Comparison of ENCODE assay signal across 23 mouse cellular contexts in the genomic region with DNA sequence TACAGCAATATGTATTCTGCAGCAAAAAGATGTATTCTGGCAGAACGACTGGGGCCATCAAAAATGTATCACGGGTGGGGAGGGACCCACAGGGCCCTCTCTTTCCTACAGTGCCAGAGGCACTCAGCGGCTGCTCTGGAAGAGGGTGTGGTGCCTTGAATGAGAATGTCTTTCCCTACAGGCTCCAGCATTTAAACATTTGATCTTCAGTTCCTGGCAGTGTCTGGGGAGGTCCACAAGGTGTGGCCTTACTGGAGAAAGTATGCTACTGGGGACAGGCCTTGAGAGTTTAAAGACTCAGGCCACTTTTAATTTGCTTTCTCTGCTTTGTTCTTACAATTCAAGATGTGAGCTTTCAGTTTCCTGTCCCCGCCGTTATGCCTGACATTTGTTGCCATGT. TPM values are rescaled to one million over a fixed set of nuclear protein-coding genes. Genes with fewer than 3 reads are reported as not detected.
A peak's percentile ranks its signal among the peaks of the same experiment; 100 is the strongest.
DNase-seq lines count a peak whose midpoint lies in the region; TF ChIP-seq lines count a peak whose summit lies in the region.
"Had no signal": no experiment of that assay in that cellular context is flagged by ENCODE, and none has a peak within 500 bp of the region (broad histone marks: within the 10 kb centered on the region; RNA-seq: fewer than 3 reads in every experiment).

No protein-coding gene starts in this region.

- no peak overlapping the region for H3K27ac ChIP-seq in layer of hippocampus, adult 2 months

- DNase-seq in ES-CJ7 (ENCODE audit: low read depth, low spot score) (peak; percentile 45), R1 (ENCODE audit: low read depth, low spot score) (peak; percentile 73), ZHBTc4 (ENCODE audit: low read depth, low spot score) (peak; percentile 63)
- DNase-seq in T-cell, adult 2 months (ENCODE audit: low spot score) = no peak
- no peak for DNase-seq in layer of hippocampus, adult 11-12 months (ENCODE audit: low spot score)
- DNase-seq in layer of hippocampus, adult 2 months (ENCODE audit: low spot score in 2 of 2) = no peak
- DNase-seq: adrenal gland, adult 2 months; adrenal gland, adult 8-10 months; adrenal gland, postnatal 10 days; adrenal gland, postnatal 14 days; adrenal gland, postnatal 25 days; adrenal gland, postnatal 36 days; B cell, adult 2 months; cerebellum, adult 11 months; cerebellum, adult 11-12 months; cerebellum, adult 18-20 months; cerebellum, adult 2 months; cerebellum, adult 8-10 months; cerebellum, adult 9-10 months; cerebellum, adult 9-11 months had no signal

- H3K4me3 ChIP-seq in layer of hippocampus, adult 2 months = no peak overlapping the region

- no peak for TF ChIP-seq CTCF in layer of hippocampus, adult 2 months (conservative IDR thresholded peaks at IDR 0.05)

RNA-seq across cellular contexts. Expression of a gene that starts 5.7 kb away (rescaled TPM):
- 10 to 100 TPM; 30.1 to 37.5 TPM for total RNA-seq in layer of hippocampus, adult 2 months (2021)

RNA-seq across cellular contexts. Expression of a gene that starts 21.5 kb away (rescaled TPM):
- 10 to 100 TPM; 73.1 to 75.5 TPM for total RNA-seq in layer of hippocampus, adult 2 months (2021)

RNA-seq across cellular contexts. Expression of a gene that starts 25.7 kb away (rescaled TPM):
- total RNA-seq in layer of hippocampus, adult 2 months (2021) = 1 to 10 TPM; 4.3 to 8.2 TPM

RNA-seq across cellular contexts. Expression of a gene that starts 25.9 kb away (rescaled TPM):
- not detected for total RNA-seq in layer of hippocampus, adult 2 months (2021)
- total RNA-seq: adrenal gland, adult 18-20 months; adrenal gland, postnatal 25 days; adrenal gland, postnatal 36 days; adrenal gland, postnatal 4 days; CH12.LX had no signal

RNA-seq across cellular contexts. Expression of a gene that starts 43.4 kb away (rescaled TPM):
- 1 to 10 TPM; 4.9 to 5.4 TPM for total RNA-seq in layer of hippocampus, adult 2 months (2021)
- total RNA-seq: adrenal gland, postnatal 14 days had no signal

Comparison
In these comparisons a context has a peak if more than half of its experiments do, and no peak if none do; other contexts are left out.
1. DNase-seq: peak in ES-CJ7 (single experiment), R1 (single experiment) and ZHBTc4 (single experiment); none in T-cell, adult 2 months (single experiment), layer of hippocampus, adult 11-12 months (single experiment) and layer of hippocampus, adult 2 months (0 of 2).